In genomic region chr11:70213736-70214135, GRCm38 (mm10) we compare ENCODE assay signal across 9 mouse cellular contexts. TPM values are rescaled to one million over a fixed set of nuclear protein-coding genes. Genes with fewer than 3 reads are reported as not detected.
DNase-seq lines count a peak whose midpoint lies in the region; ATAC-seq and TF ChIP-seq lines count a peak whose summit lies in the region.
"Had no signal": no experiment of that assay in that cellular context is flagged by ENCODE, and none has a peak within 500 bp of the region (broad histone marks: within the 10 kb centered on the region; RNA-seq: fewer than 3 reads in every experiment).

No protein-coding gene starts in this region.

- no peak for DNase-seq in heart, adult 18-20 months
- no peak for DNase-seq in ES-E14 (ENCODE audit: low read depth, low spot score)
- DNase-seq in forebrain, embryonic 10.5 days (ENCODE audit: extremely low spot score, low spot score) = no peak
- no peak for DNase-seq in layer of hippocampus, adult 9-11 months
- no peak for DNase-seq in testis, postnatal 14 days (ENCODE audit: low spot score)

- in situ Hi-C loops in ES-E14 (cut with MboI; ENCODE audit: low sequenced_read_pairs in 2 of 2, unreplicated experiment in 2 of 2) = loop anchor here in 1 of 2 experiments (10.0 kb wide), 1 partner anchor 279 kb away; the partner anchor contains the start of gene Ybx2

- H3K4me1 ChIP-seq in heart, embryonic 12.5 days (replicated peaks) = peaks cover 27% of the 10 kb centered on the region
- H3K4me1 ChIP-seq in ES-E14 (ENCODE audit: control insufficient read depth in 2 of 2, insufficient read depth in 2 of 2, low read length in 2 of 2, poor library complexity in 1 of 2) = peaks cover 2 to 19% of the 10 kb centered on the region in 2 experiments; a peak in 2 of 4 replicates
- peaks cover 33% of the 10 kb centered on the region for H3K4me1 ChIP-seq in forebrain, embryonic 10.5 days
- H3K4me1 ChIP-seq in limb, embryonic 12.5 days (replicated peaks) = peaks cover 21% of the 10 kb centered on the region
- peaks cover 17% of the 10 kb centered on the region for H3K4me1 ChIP-seq in stomach, embryonic 15.5 days

- no peaks in the 10 kb centered on the region for H3K9me3 ChIP-seq in heart, embryonic 12.5 days (replicated peaks)
- H3K9me3 ChIP-seq in ES-E14 (ENCODE audit: control insufficient read depth, insufficient read depth, low read depth, low read length) = no peaks in the 10 kb centered on the region
- no peaks in the 10 kb centered on the region for H3K9me3 ChIP-seq in forebrain, embryonic 10.5 days
- H3K9me3 ChIP-seq in limb, embryonic 12.5 days = no peaks in the 10 kb centered on the region
- H3K9me3 ChIP-seq in stomach, embryonic 15.5 days = no peaks in the 10 kb centered on the region

- peak overlapping the region; percentile 46; the same call in 1 of the 2 replicates for H3K9ac ChIP-seq in heart, embryonic 12.5 days
- H3K9ac ChIP-seq in ES-E14 (ENCODE audit: insufficient read depth, low read depth, low read length, poor library complexity, severe bottlenecking) = no peak overlapping the region
- peak overlapping the region; percentile 57 for H3K9ac ChIP-seq in limb, embryonic 12.5 days (replicated peaks)
- 0 out of 2 replicates have a peak overlapping the region, but pooled peaks have one; percentile 14 for H3K9ac ChIP-seq in stomach, embryonic 15.5 days

- 5% methylated on average over 26 of the region's 26 CpGs for WGBS in heart, embryonic 12.5 days
- 6% methylated on average over 26 of the region's 26 CpGs for WGBS in forebrain, embryonic 10.5 days
- 9% methylated on average over 26 of the region's 26 CpGs for WGBS in limb, embryonic 12.5 days
- WGBS in stomach, embryonic 15.5 days = 8% methylated on average over 26 of the region's 26 CpGs

- peak overlapping the region; percentile 40 for H3K4me3 ChIP-seq in heart, embryonic 12.5 days
- H3K4me3 ChIP-seq in ES-E14 (ENCODE audit: insufficient read depth in 1 of 2, low read depth in 1 of 2, low read length in 2 of 2, poor library complexity in 1 of 2, severe bottlenecking in 1 of 2) = peak overlapping the region; percentile 37 to 63; a peak in 3 of 4 replicates
- H3K4me3 ChIP-seq in forebrain, embryonic 10.5 days = peak overlapping the region; percentile 52
- peak overlapping the region; percentile 41 for H3K4me3 ChIP-seq in limb, embryonic 12.5 days (replicated peaks)
- peak overlapping the region; percentile 27 for H3K4me3 ChIP-seq in stomach, embryonic 15.5 days (replicated peaks)

- 0 out of 2 replicates have a peak, but pooled peaks have one; percentile 3 for ATAC-seq in heart, embryonic 12.5 days (ENCODE audit: insufficient number of reproducible peaks, low FRiP score)
- ATAC-seq in limb, embryonic 12.5 days (ENCODE audit: insufficient number of reproducible peaks, insufficient read depth, low FRiP score, low TSS enrichment, low read depth) = no peak
- ATAC-seq in stomach, embryonic 15.5 days (ENCODE audit: insufficient read depth, low FRiP score, low read depth) = 0 out of 2 replicates have a peak, but pooled peaks have one; percentile 12

- H3K27me3 ChIP-seq in heart, embryonic 12.5 days (replicated peaks) = peaks cover 69% of the 10 kb centered on the region
- peaks cover 71% of the 10 kb centered on the region for H3K27me3 ChIP-seq in forebrain, embryonic 10.5 days (ENCODE audit: poor library complexity, severe bottlenecking)
- H3K27me3 ChIP-seq in limb, embryonic 12.5 days = peaks cover 67% of the 10 kb centered on the region
- H3K27me3 ChIP-seq in stomach, embryonic 15.5 days (replicated peaks) = peaks cover 31% of the 10 kb centered on the region

- H3K4me2 ChIP-seq in heart, embryonic 12.5 days = peak overlapping the region; percentile 72
- peak overlapping the region; percentile 71 for H3K4me2 ChIP-seq in limb, embryonic 12.5 days
- peak overlapping the region; percentile 67 for H3K4me2 ChIP-seq in stomach, embryonic 15.5 days

- no peaks in the 10 kb centered on the region for H3K36me3 ChIP-seq in heart, embryonic 12.5 days
- H3K36me3 ChIP-seq in ES-E14 (ENCODE audit: control insufficient read depth, insufficient read depth, low read length, poor library complexity, severe bottlenecking) = peaks cover 9% of the 10 kb centered on the region
- H3K36me3 ChIP-seq in forebrain, embryonic 10.5 days (replicated peaks) = peaks cover 23% of the 10 kb centered on the region
- H3K36me3 ChIP-seq in limb, embryonic 12.5 days = peaks cover 23% of the 10 kb centered on the region; the same call in 1 of the 2 replicates
- no peaks in the 10 kb centered on the region for H3K36me3 ChIP-seq in stomach, embryonic 15.5 days

- H3K27ac ChIP-seq in heart, embryonic 12.5 days (ENCODE audit: poor library complexity, severe bottlenecking) = no peak overlapping the region
- H3K27ac ChIP-seq in ES-E14 (ENCODE audit: insufficient read depth, low read depth, low read length, poor library complexity, severe bottlenecking) = no peak overlapping the region
- no peak overlapping the region for H3K27ac ChIP-seq in forebrain, embryonic 10.5 days
- H3K27ac ChIP-seq in limb, embryonic 12.5 days = no peak overlapping the region
- H3K27ac ChIP-seq in stomach, embryonic 15.5 days = no peak overlapping the region

TF ChIP-seq in ES-E14, 5 proteins besides CTCF, POLR2A, EP300 and RAD21:
- TF ChIP-seq MAFK (IDR thresholded peaks at IDR 0.05; ENCODE audit: insufficient read depth, low read depth, low read length) (no peak), CHD2 (IDR thresholded peaks at IDR 0.05; ENCODE audit: low read depth, low read length) (no peak), ZC3H11A (IDR thresholded peaks at IDR 0.05; ENCODE audit: borderline replicate concordance, low read depth, low read length) (no peak)

RNA-seq across cellular contexts. Expression of gene Slc16a11, which starts 1.2 kb away (rescaled TPM):
- 0.41 and 1.1 TPM in 2 replicates for polyA plus RNA-seq in heart, embryonic 12.5 days (2016; fragmentation: Nextera tagmentation; extraction: Ambion mirVana)
- total RNA-seq in heart, adult 18-20 months (2021) = 1 to 10 TPM in 1 of 2 experiments, under 1 TPM in 1; 0.65 to 2.2 TPM
- total RNA-seq in ES-E14 (2012; rRNA removed) = 0.98 and 3.0 TPM in 2 replicates
- 0.79 and 1.2 TPM in 2 replicates for polyA plus RNA-seq in forebrain, embryonic 10.5 days (2016; fragmentation: Nextera tagmentation; extraction: Ambion mirVana)
- 1.5 and 1.8 TPM in 2 replicates for polyA plus RNA-seq in limb, embryonic 12.5 days (2016; fragmentation: Nextera tagmentation; extraction: Ambion mirVana)
- 1.4 and 2.4 TPM in 2 replicates for polyA plus RNA-seq in stomach, embryonic 15.5 days (2015; fragmentation: Nextera tagmentation; extraction: Ambion mirVana)
- total RNA-seq: G1E had no signal
- polyA plus RNA-seq: G1E had no signal

RNA-seq across cellular contexts. Expression of gene Slc16a13, which starts 7.1 kb away (rescaled TPM):
- 7.7 and 9.1 TPM in 2 replicates for polyA plus RNA-seq in heart, embryonic 12.5 days (2016; fragmentation: Nextera tagmentation; extraction: Ambion mirVana)
- total RNA-seq in heart, adult 18-20 months (2021) = 1 to 10 TPM; 2.1 to 2.9 TPM
- 10.7 and 12.4 TPM in 2 replicates for total RNA-seq in ES-E14 (2012; rRNA removed)
- 14.6 and 16.1 TPM in 2 replicates for polyA plus RNA-seq in forebrain, embryonic 10.5 days (2016; fragmentation: Nextera tagmentation; extraction: Ambion mirVana)
- polyA plus RNA-seq in limb, embryonic 12.5 days (2016; fragmentation: Nextera tagmentation; extraction: Ambion mirVana) = 16.1 and 18.5 TPM in 2 replicates
- polyA plus RNA-seq in stomach, embryonic 15.5 days (2015; fragmentation: Nextera tagmentation; extraction: Ambion mirVana) = 6.9 and 9.8 TPM in 2 replicates

RNA-seq across cellular contexts. Expression of gene Bcl6b, which starts 15.9 kb away (rescaled TPM):
- 17.6 and 19.6 TPM in 2 replicates for polyA plus RNA-seq in heart, embryonic 12.5 days (2016; fragmentation: Nextera tagmentation; extraction: Ambion mirVana)
- 10 to 100 TPM in 1 of 2 experiments, 1 to 10 TPM in 1; 5.5 to 15.5 TPM for total RNA-seq in heart, adult 18-20 months (2021)
- total RNA-seq in ES-E14 (2012; rRNA removed) = 5.2 and 7.1 TPM in 2 replicates
- polyA plus RNA-seq in forebrain, embryonic 10.5 days (2016; fragmentation: Nextera tagmentation; extraction: Ambion mirVana) = 4.5 and 4.7 TPM in 2 replicates
- polyA plus RNA-seq in limb, embryonic 12.5 days (2016; fragmentation: Nextera tagmentation; extraction: Ambion mirVana) = 7.1 and 8.2 TPM in 2 replicates
- polyA plus RNA-seq in stomach, embryonic 15.5 days (2015; fragmentation: Nextera tagmentation; extraction: Ambion mirVana) = 10.9 and 13.6 TPM in 2 replicates
- polyA plus RNA-seq: G1E had no signal

RNA-seq across cellular contexts. Expression of gene 0610010K14Rik, which starts 24.0 kb away (rescaled TPM):
- polyA plus RNA-seq in heart, embryonic 12.5 days (2016; fragmentation: Nextera tagmentation; extraction: Ambion mirVana) = 125 and 126 TPM in 2 replicates
- total RNA-seq in heart, adult 18-20 months (2021) = 10 to 100 TPM; 29.1 to 30.6 TPM
- total RNA-seq in ES-E14 (2012; rRNA removed) = 49.9 and 59.4 TPM in 2 replicates
- 227 TPM in 2 replicates for polyA plus RNA-seq in forebrain, embryonic 10.5 days (2016; fragmentation: Nextera tagmentation; extraction: Ambion mirVana)
- 215 and 222 TPM in 2 replicates for polyA plus RNA-seq in limb, embryonic 12.5 days (2016; fragmentation: Nextera tagmentation; extraction: Ambion mirVana)
- 141 and 144 TPM in 2 replicates for polyA plus RNA-seq in stomach, embryonic 15.5 days (2015; fragmentation: Nextera tagmentation; extraction: Ambion mirVana)

RNA-seq across cellular contexts. Expression of gene Gm21988, which starts 25.9 kb away (rescaled TPM):
- 9.0 and 9.5 TPM in 2 replicates for polyA plus RNA-seq in heart, embryonic 12.5 days (2016; fragmentation: Nextera tagmentation; extraction: Ambion mirVana)
- 1 to 10 TPM; 2.7 TPM for total RNA-seq in heart, adult 18-20 months (2021)
- 2.4 and 4.5 TPM in 2 replicates for total RNA-seq in ES-E14 (2012; rRNA removed)
- 7.9 and 10.1 TPM in 2 replicates for polyA plus RNA-seq in forebrain, embryonic 10.5 days (2016; fragmentation: Nextera tagmentation; extraction: Ambion mirVana)
- polyA plus RNA-seq in limb, embryonic 12.5 days (2016; fragmentation: Nextera tagmentation; extraction: Ambion mirVana) = 9.9 and 10.4 TPM in 2 replicates
- 8.7 and 11.0 TPM in 2 replicates for polyA plus RNA-seq in stomach, embryonic 15.5 days (2015; fragmentation: Nextera tagmentation; extraction: Ambion mirVana)
